13 mouse cellular contexts compared by ENCODE assay signal in the genomic region with DNA sequence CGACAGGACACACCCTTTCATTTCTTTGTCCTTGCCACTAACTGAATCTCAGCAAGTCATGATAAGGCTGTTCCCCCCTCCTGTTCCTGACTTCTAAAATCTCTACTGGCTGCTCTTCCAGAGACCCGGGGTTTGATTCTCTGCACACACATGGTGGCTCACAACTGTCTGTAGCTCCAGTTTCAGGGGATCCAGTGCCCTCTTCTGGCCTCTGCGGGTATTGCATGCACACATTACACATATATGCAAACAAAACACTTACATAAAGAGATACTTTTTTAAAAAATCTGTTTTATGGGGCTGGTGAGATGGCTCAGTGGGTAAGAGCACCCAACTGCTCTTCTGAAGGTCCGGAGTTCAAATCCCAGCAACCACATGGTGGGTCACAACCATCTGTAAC.
DNase-seq lines count a peak whose midpoint lies in the region; ATAC-seq and TF ChIP-seq lines count a peak whose summit lies in the region.
"Had no signal": no experiment of that assay in that cellular context is flagged by ENCODE, and none has a peak within 500 bp of the region (broad histone marks: within the 10 kb centered on the region; RNA-seq: fewer than 3 reads in every experiment).

No protein-coding gene starts in this region.

- no peaks in the 10 kb centered on the region for H3K9me3 ChIP-seq in ES-Bruce4 (replicated peaks; ENCODE audit: control insufficient read depth, insufficient read depth, low read length, poor library complexity, severe bottlenecking)
- peaks cover 2% of the 10 kb centered on the region; the same call in 1 of the 2 replicates for H3K9me3 ChIP-seq in liver, postnatal 0 days (ENCODE audit: low read length)
- H3K9me3 ChIP-seq: embryonic facial prominence, embryonic 13.5 days; forebrain, embryonic 13.5 days had no signal

- H3K27me3 ChIP-seq in ES-Bruce4 (ENCODE audit: control insufficient read depth, insufficient read depth, low read length, poor library complexity, severe bottlenecking): no peaks in the 10 kb centered on the region
- H3K27me3 ChIP-seq in liver, postnatal 0 days (ENCODE audit: insufficient read depth, low read length): no peaks in the 10 kb centered on the region
- H3K27me3 ChIP-seq: embryonic facial prominence, embryonic 13.5 days; forebrain, embryonic 13.5 days; liver, embryonic 15.5 days had no signal

- DNase-seq in gastrocnemius, adult 2 months: no peak
- DNase-seq in gastrocnemius, postnatal 10 days: no peak
- no peak for DNase-seq in lung, adult 2 months
- DNase-seq in lung, adult 18-20 months: no peak
- no peak for DNase-seq in liver, postnatal 0 days
- no peak for DNase-seq in adipocyte (ENCODE audit: low spot score)
- DNase-seq in gastrocnemius, postnatal 36 days: no peak
- DNase-seq: gastrocnemius, postnatal 14 days had no signal

- no peak overlapping the region for H3K4me2 ChIP-seq in liver, postnatal 0 days (ENCODE audit: low read depth, low read length)
- H3K4me2 ChIP-seq: embryonic facial prominence, embryonic 13.5 days; forebrain, embryonic 13.5 days; liver, embryonic 15.5 days had no signal

- 79% methylated on average over 4 of the region's 4 CpGs for WGBS in lung, adult 2 months
- WGBS in liver, postnatal 0 days (ENCODE audit: insufficient replicate concordance): 80% methylated on average over 4 of the region's 4 CpGs

- H3K27ac ChIP-seq in gastrocnemius, adult 2 months: no peak overlapping the region
- no peak overlapping the region for H3K27ac ChIP-seq in ES-Bruce4 (ENCODE audit: insufficient read depth, low read length)
- H3K27ac ChIP-seq in liver, postnatal 0 days (ENCODE audit: low read depth): no peak overlapping the region
- H3K27ac ChIP-seq: embryonic facial prominence, embryonic 13.5 days; forebrain, embryonic 13.5 days; liver, embryonic 15.5 days had no signal

- no peak for TF ChIP-seq POLR2A in lung, adult 2 months (IDR thresholded peaks at IDR 0.05; ENCODE audit: borderline replicate concordance, extremely low read depth, low read depth, low read length)
- TF ChIP-seq POLR2A in ES-Bruce4 (IDR thresholded peaks at IDR 0.05; ENCODE audit: insufficient read depth, low read length): no peak

- no peaks in the 10 kb centered on the region for H3K36me3 ChIP-seq in ES-Bruce4 (ENCODE audit: control insufficient read depth, insufficient read depth, low read length, poor library complexity, severe bottlenecking)
- 0 out of 2 replicates have a peak, but pooled peaks cover 4% of the 10 kb centered on the region for H3K36me3 ChIP-seq in liver, postnatal 0 days (replicated peaks; ENCODE audit: insufficient read depth, low read length)
- H3K36me3 ChIP-seq: liver, embryonic 15.5 days had no signal

- H3K9ac ChIP-seq in ES-Bruce4 (ENCODE audit: low read depth, poor library complexity, severe bottlenecking): no peak overlapping the region
- H3K9ac ChIP-seq in liver, postnatal 0 days (replicated peaks): no peak overlapping the region
- H3K9ac ChIP-seq: embryonic facial prominence, embryonic 13.5 days; forebrain, embryonic 13.5 days; liver, embryonic 15.5 days had no signal

- H3K4me3 ChIP-seq in gastrocnemius, adult 2 months: no peak overlapping the region
- H3K4me3 ChIP-seq in lung, adult 2 months (replicated peaks; ENCODE audit: extremely low read depth, low read depth, low read length): no peak overlapping the region
- no peak overlapping the region for H3K4me3 ChIP-seq in ES-Bruce4 (ENCODE audit: low read depth, low read length)
- H3K4me3 ChIP-seq in liver, postnatal 0 days (ENCODE audit: low read depth, low read length): no peak overlapping the region
- H3K4me3 ChIP-seq: embryonic facial prominence, embryonic 13.5 days; forebrain, embryonic 13.5 days; liver, embryonic 15.5 days; myocyte had no signal

- TF ChIP-seq EP300 in ES-Bruce4 (IDR thresholded peaks at IDR 0.05; ENCODE audit: insufficient read depth, low read depth, low read length): no peak
- no peak for TF ChIP-seq EP300 in liver, postnatal 0 days (IDR thresholded peaks at IDR 0.05; ENCODE audit: low read depth)

- ATAC-seq in liver, postnatal 0 days: no peak
- ATAC-seq: forebrain, embryonic 13.5 days had no signal

- TF ChIP-seq CTCF in gastrocnemius, adult 2 months (IDR thresholded peaks at IDR 0.05): peak; percentile 51
- 0 out of 2 replicates have a peak, but pooled peaks have one; percentile 11 for TF ChIP-seq CTCF in lung, adult 2 months (IDR thresholded peaks at IDR 0.05; ENCODE audit: insufficient read depth, low read length)
- TF ChIP-seq CTCF in ES-Bruce4 (IDR thresholded peaks at IDR 0.05; ENCODE audit: low read depth, low read length): peak; percentile 47
- TF ChIP-seq CTCF in liver, postnatal 0 days (IDR thresholded peaks at IDR 0.05; ENCODE audit: low read depth): peak; percentile 47

- no peaks in the 10 kb centered on the region for H3K4me1 ChIP-seq in lung, adult 2 months (ENCODE audit: control insufficient read depth, insufficient read depth, low read length)
- peaks cover 6% of the 10 kb centered on the region for H3K4me1 ChIP-seq in ES-Bruce4 (ENCODE audit: control insufficient read depth, insufficient read depth, low read length)
- H3K4me1 ChIP-seq in liver, postnatal 0 days (ENCODE audit: insufficient read depth): peaks cover 7% of the 10 kb centered on the region
- H3K4me1 ChIP-seq: forebrain, embryonic 13.5 days had no signal

- intact Hi-C loops in gastrocnemius, adult 2 months (cut with DNase I): no loop called here
- intact Hi-C loops in gastrocnemius, postnatal 36 days (cut with DNase I): no loop called here
